Mouse (Mus musculus): ENCODE measurements around the gene Cep350. TPM values are rescaled to one million over a fixed set of nuclear protein-coding genes. Genes with fewer than 3 reads are reported as not detected.
"Not testable (repeated sequence)": the region's sequence is repeated elsewhere in the genome, so short reads cannot be mapped to it uniquely, and the experiment has no call there.

The Cep350 gene
- total and polyA plus RNA-seq, 2 experiments: 2.4 to 11.7 TPM

DNA sequence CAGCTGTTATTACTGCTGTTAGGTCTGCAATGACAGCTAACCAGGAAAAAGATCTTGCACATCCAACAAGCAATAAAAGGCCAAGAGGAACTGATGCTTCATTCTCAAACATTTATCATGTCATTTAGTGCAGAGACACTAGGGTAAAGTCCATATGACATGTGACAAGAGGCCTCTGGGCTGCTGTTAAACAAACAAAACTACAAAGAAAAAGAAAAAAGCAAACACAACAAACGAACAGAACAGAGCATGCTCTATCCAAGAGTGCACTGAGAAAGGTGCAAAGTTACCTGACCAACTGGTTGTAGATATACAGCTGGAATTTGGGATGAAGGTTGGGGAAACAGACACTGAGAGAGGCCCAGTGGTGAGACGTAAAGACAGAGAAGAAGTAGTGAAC is 86.2 kb downstream of the Cep350 start:
- Histone ChIP-seq H3K27me3 (ENCODE audit: control insufficient read depth, insufficient read depth, low read length) (no peaks in the 10 kb centered on the region), H3K4me1 (ENCODE audit: control insufficient read depth, insufficient read depth, low read length) (peaks cover 9% of the 10 kb centered on the region; the same call in 1 of the 2 replicates), H3K36me3 (ENCODE audit: control insufficient read depth, insufficient read depth, low read length) (peaks cover 41% of the 10 kb centered on the region), H3K79me2 (ENCODE audit: control insufficient read depth, insufficient read depth, low read length) (no peaks in the 10 kb centered on the region), H3K9ac (ENCODE audit: low read depth, low read length) (no peak overlapping the region), H3K4me3 (ENCODE audit: insufficient read depth, low read depth, low read length) (no peak overlapping the region), H3K27ac (replicated peaks; ENCODE audit: insufficient read depth, low read depth, low read length) (peak overlapping the region; percentile 60)
- peak; percentile 87 for DNase-seq (ENCODE audit: extremely low read depth, low read depth, low spot score)
- TF ChIP-seq CTCF (IDR thresholded peaks at IDR 0.05; ENCODE audit: low read depth, low read length) (no peak), POLR2A (IDR thresholded peaks at IDR 0.05; ENCODE audit: extremely low read depth, insufficient read depth, low read length) (no peak)
- WGBS: 29% methylated on average over 2 of the region's 2 CpGs

DNA sequence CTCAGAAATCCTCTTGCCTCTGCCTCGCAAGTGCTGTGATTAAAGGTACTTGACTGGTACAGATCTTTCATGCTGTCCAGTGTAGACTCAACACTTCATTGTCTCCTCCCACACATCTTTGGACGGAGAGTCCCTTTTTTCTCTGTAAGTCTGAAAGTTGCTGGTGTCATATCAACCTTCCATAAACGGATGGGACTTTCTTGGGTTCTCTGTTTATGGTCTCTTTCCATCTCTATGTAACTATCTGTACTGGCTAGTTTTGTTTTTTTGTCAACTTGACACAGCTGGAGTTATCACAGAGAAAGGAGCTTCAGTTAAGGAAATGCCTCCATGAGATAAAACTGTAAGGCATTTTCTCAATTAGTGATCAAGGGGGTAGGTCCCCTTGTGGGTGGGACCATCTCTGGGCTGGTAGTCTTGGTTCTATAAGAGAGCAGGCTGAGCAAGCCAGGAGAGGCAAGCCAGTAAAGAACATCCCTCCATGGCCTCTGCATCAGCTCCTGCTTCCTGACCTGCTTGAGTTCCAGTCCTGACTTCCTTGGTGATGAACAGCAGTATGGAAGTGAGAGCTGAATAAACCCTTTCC is 90.3 kb downstream of the Cep350 start:
- not testable (repeated sequence) for H3K79me2 ChIP-seq (ENCODE audit: control insufficient read depth, insufficient read depth, low read length); DNase-seq (ENCODE audit: extremely low read depth, low read depth, low spot score); H3K4me3 ChIP-seq (ENCODE audit: insufficient read depth, low read depth, low read length); H3K4me1 ChIP-seq (ENCODE audit: control insufficient read depth, insufficient read depth, low read length); H3K27ac ChIP-seq (replicated peaks; ENCODE audit: insufficient read depth, low read depth, low read length); H3K9ac ChIP-seq (ENCODE audit: low read depth, low read length); H3K27me3 ChIP-seq (ENCODE audit: control insufficient read depth, insufficient read depth, low read length)
- 82% methylated on average over 3 of the region's 3 CpGs for WGBS
- H3K36me3 ChIP-seq (ENCODE audit: control insufficient read depth, insufficient read depth, low read length): peaks cover 46% of the 10 kb centered on the region

DNA sequence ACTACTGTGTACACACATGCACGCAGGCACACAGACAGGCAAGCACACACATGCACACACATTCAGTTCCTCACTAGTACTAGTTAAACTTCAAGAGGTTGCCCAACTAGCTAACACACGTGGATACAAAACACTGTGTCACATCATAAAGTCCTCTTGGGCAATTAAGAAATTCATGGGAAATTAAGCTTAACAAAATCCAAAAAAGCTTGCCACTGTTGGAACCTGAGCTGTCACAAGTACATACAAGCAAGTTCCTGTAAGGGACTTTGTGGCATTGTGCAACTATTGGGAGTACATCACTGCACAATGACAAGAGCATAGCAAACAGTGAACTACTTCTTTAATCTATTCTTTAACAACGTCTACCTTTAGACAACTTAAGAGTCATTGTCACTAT is 93.5 kb downstream of the Cep350 start:
- peaks cover 52% of the 10 kb centered on the region for H3K36me3 ChIP-seq (ENCODE audit: control insufficient read depth, insufficient read depth, low read length)
- DNase-seq (ENCODE audit: extremely low read depth, low read depth, low spot score): no peak
- H3K27me3 ChIP-seq (ENCODE audit: control insufficient read depth, insufficient read depth, low read length): no peaks in the 10 kb centered on the region
- H3K79me2 ChIP-seq (ENCODE audit: control insufficient read depth, insufficient read depth, low read length): no peaks in the 10 kb centered on the region
- no peaks in the 10 kb centered on the region for H3K4me1 ChIP-seq (ENCODE audit: control insufficient read depth, insufficient read depth, low read length)
- 73% methylated on average over 3 of the region's 3 CpGs for WGBS
- no peak for TF ChIP-seq CTCF (IDR thresholded peaks at IDR 0.05; ENCODE audit: low read depth, low read length)
- TF ChIP-seq POLR2A (IDR thresholded peaks at IDR 0.05; ENCODE audit: extremely low read depth, insufficient read depth, low read length): no peak
- no peak overlapping the region for H3K27ac ChIP-seq (replicated peaks; ENCODE audit: insufficient read depth, low read depth, low read length)
- no peak overlapping the region for H3K9ac ChIP-seq (ENCODE audit: low read depth, low read length)
- no peak overlapping the region for H3K4me3 ChIP-seq (ENCODE audit: insufficient read depth, low read depth, low read length)

DNA sequence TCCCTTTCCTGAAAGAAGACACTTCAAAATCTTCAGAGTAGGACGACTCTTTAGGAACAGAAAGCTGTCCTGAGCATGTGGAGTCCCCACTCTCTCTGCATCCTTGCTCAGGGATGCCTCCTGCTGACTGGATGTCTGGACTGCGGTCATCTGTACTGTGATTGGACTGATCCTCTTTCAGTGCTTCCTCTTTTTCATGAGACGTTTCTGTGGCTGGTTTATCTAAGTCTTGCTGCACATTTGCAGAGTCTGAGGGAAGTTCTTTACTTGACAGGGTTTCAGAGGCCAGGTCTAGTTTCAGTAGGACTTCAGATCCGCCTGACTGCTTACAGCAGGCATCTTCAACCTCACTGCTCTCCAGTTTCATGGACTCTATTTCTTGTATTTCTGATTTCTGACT is 110.1 kb downstream of the Cep350 start:
- no peak for DNase-seq (ENCODE audit: extremely low read depth, low read depth, low spot score)
- Histone ChIP-seq H3K4me1 (ENCODE audit: control insufficient read depth, insufficient read depth, low read length) (no peaks in the 10 kb centered on the region), H3K79me2 (ENCODE audit: control insufficient read depth, insufficient read depth, low read length) (0 out of 2 replicates have a peak, but pooled peaks cover under 1% of the 10 kb centered on the region), H3K4me3 (ENCODE audit: insufficient read depth, low read depth, low read length) (no peak overlapping the region), H3K9ac (ENCODE audit: low read depth, low read length) (no peak overlapping the region), H3K27me3 (ENCODE audit: control insufficient read depth, insufficient read depth, low read length) (no peaks in the 10 kb centered on the region), H3K27ac (replicated peaks; ENCODE audit: insufficient read depth, low read depth, low read length) (no peak overlapping the region), H3K36me3 (ENCODE audit: control insufficient read depth, insufficient read depth, low read length) (peaks cover 65% of the 10 kb centered on the region)
- WGBS: 69% methylated on average over 4 of the region's 4 CpGs
- TF ChIP-seq POLR2A (IDR thresholded peaks at IDR 0.05; ENCODE audit: extremely low read depth, insufficient read depth, low read length): no peak
- peak; percentile 64 for TF ChIP-seq CTCF (IDR thresholded peaks at IDR 0.05; ENCODE audit: low read depth, low read length)

DNA sequence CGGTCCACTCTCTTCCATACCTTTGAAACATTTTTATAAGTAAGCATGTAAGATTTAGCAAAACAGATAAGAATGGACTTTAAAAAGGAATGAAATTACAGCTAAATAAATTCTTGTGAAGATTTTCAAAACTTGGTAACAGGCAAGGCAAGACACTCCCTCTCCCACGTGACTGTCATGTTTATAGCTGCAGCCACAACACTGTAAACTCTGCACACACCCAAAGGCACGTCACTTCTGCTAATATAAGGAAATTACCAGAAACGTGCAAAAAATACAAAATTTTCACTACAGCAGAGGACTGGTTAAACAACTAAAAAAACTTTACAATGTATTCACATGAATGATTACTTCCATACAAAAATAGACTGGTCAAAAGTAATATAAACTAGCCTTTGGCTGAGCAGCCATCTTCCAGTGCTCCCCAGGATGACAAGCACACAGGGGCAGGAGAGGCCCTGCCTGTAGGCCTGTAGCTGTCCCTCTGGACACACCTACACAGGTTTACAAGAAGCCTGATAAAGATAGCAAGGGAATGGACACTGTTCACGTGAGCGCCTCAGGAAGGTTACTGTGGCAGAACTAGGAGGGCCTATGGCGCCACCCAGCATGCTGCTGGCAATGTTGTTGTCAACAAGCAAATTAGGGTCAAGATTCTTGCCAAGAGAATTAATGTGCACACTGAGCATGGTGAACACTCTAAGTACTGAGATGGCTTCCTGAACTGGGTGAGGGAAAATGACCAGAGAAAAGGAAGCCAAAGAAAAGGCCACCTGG is 117.9 kb downstream of the Cep350 start:
- no peak for TF ChIP-seq POLR2A (IDR thresholded peaks at IDR 0.05; ENCODE audit: extremely low read depth, insufficient read depth, low read length)
- TF ChIP-seq CTCF (IDR thresholded peaks at IDR 0.05; ENCODE audit: low read depth, low read length): peak; percentile 35
- peak; percentile 82 for DNase-seq (ENCODE audit: extremely low read depth, low read depth, low spot score)
- H3K79me2 ChIP-seq (ENCODE audit: control insufficient read depth, insufficient read depth, low read length): peaks cover 4% of the 10 kb centered on the region; the same call in 1 of the 2 replicates
- H3K9ac ChIP-seq (ENCODE audit: low read depth, low read length): no peak overlapping the region
- no peak overlapping the region for H3K4me3 ChIP-seq (ENCODE audit: insufficient read depth, low read depth, low read length)
- no peaks in the 10 kb centered on the region for H3K27me3 ChIP-seq (ENCODE audit: control insufficient read depth, insufficient read depth, low read length)
- no peaks in the 10 kb centered on the region; the same call in 1 of the 2 replicates for H3K4me1 ChIP-seq (ENCODE audit: control insufficient read depth, insufficient read depth, low read length)
- H3K27ac ChIP-seq (replicated peaks; ENCODE audit: insufficient read depth, low read depth, low read length): no peak overlapping the region
- peaks cover 43% of the 10 kb centered on the region for H3K36me3 ChIP-seq (ENCODE audit: control insufficient read depth, insufficient read depth, low read length)
- 70% methylated on average over 7 of the region's 7 CpGs for WGBS

DNA sequence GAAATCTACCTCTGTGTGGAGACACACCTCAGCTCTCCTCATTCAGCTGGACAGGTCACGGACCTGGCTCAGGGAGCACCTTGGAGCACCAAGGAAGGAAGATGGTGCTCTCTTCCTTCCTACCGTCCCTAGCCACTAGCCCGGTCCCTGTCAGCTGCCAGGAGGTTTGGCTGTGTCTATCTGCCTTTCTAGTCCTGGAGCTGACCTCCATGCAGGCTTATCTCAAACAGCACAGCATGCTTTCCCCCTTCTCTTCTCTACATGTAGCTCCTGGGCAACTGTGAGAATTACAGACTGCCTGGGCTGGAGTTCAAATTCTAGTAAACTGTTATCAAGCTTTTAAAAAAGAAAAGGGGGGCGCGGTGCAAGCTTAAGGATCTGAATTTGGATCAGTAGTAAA is 120.0 kb downstream of the Cep350 start:
- Histone ChIP-seq H3K79me2 (ENCODE audit: control insufficient read depth, insufficient read depth, low read length) (peaks cover 4% of the 10 kb centered on the region; the same call in 1 of the 2 replicates), H3K4me1 (ENCODE audit: control insufficient read depth, insufficient read depth, low read length) (no peaks in the 10 kb centered on the region; the same call in 1 of the 2 replicates), H3K4me3 (ENCODE audit: insufficient read depth, low read depth, low read length) (no peak overlapping the region), H3K27me3 (ENCODE audit: control insufficient read depth, insufficient read depth, low read length) (no peaks in the 10 kb centered on the region), H3K27ac (replicated peaks; ENCODE audit: insufficient read depth, low read depth, low read length) (no peak overlapping the region), H3K9ac (ENCODE audit: low read depth, low read length) (no peak overlapping the region), H3K36me3 (ENCODE audit: control insufficient read depth, insufficient read depth, low read length) (peaks cover 36% of the 10 kb centered on the region)
- no peak for DNase-seq (ENCODE audit: extremely low read depth, low read depth, low spot score)
- 97% methylated on average over 5 of the region's 5 CpGs for WGBS
- TF ChIP-seq POLR2A (IDR thresholded peaks at IDR 0.05; ENCODE audit: extremely low read depth, insufficient read depth, low read length): no peak
- no peak for TF ChIP-seq CTCF (IDR thresholded peaks at IDR 0.05; ENCODE audit: low read depth, low read length)
